Comparison of ENCODE assay signal across 16 mouse cellular contexts in the genomic region with DNA sequence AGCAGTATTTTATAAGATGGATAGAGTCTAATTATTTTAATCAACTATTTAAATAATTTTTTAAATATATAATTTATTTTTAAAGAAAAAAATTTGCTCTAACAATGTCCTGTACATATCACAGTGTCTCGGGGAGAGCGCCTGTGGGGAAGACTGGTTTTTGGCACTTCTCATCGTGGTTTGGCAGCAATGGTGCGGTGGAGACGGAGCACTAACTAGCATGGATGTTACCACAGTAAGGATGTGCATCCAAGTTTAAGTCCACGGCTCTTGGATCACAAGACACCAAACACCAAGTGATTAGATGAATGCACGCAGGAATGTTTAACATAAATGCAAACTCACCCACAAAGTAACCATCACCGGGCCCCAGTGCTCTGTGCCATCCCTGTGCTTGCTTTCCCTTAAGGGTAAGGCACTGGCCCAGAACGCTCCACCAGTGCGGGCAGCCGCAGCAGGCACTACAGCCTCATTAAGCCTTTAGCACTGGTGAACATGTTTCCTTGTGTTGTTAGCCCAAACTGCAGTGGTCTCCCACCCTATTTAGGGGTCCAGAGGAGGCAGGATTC.
"Had no signal": no experiment of that assay in that cellular context is flagged by ENCODE, and none has a peak within 500 bp of the region (broad histone marks: within the 10 kb centered on the region; RNA-seq: fewer than 3 reads in every experiment).

No protein-coding gene starts in this region.

- H3K36me3 ChIP-seq: stomach, embryonic 15.5 days had no signal

- H3K4me2 ChIP-seq: limb, embryonic 15.5 days; liver, embryonic 12.5 days; lung, embryonic 14.5 days; neural tube, embryonic 12.5 days; stomach, embryonic 15.5 days had no signal

- H3K9me3 ChIP-seq: limb, embryonic 15.5 days; liver, embryonic 12.5 days; midbrain, embryonic 10.5 days; neural tube, embryonic 12.5 days; stomach, embryonic 15.5 days had no signal

- H3K4me1 ChIP-seq: neural tube, embryonic 12.5 days had no signal

- H3K27me3 ChIP-seq: limb, embryonic 15.5 days; liver, embryonic 12.5 days; neural tube, embryonic 12.5 days; stomach, embryonic 15.5 days had no signal

- H3K4me3 ChIP-seq: left cerebral cortex, adult 2 months; limb, embryonic 15.5 days; liver, embryonic 12.5 days; midbrain, embryonic 10.5 days; myocyte; neural tube, embryonic 12.5 days; stomach, embryonic 15.5 days had no signal

- H3K9ac ChIP-seq: limb, embryonic 15.5 days; liver, embryonic 12.5 days; lung, embryonic 14.5 days; neural tube, embryonic 12.5 days; stomach, embryonic 15.5 days had no signal

- ATAC-seq: liver, embryonic 12.5 days had no signal

- H3K27ac ChIP-seq: left cerebral cortex, adult 2 months; liver, embryonic 12.5 days; neural tube, embryonic 12.5 days had no signal

- DNase-seq: kidney, adult 9 months; kidney, postnatal 10 days; kidney, postnatal 4 days; lung, embryonic 14.5 days; lung, postnatal 4 days; midbrain, embryonic 14.5 days; right cerebral cortex, postnatal 14 days; thymus, adult 2 months; thymus, postnatal 25 days had no signal
